Mouse (Mus musculus): ENCODE measurements around the gene Gm21970. TPM values are rescaled to one million over a fixed set of nuclear protein-coding genes. Genes with fewer than 3 reads are reported as not detected.

Gene Gm21970
- polyA plus RNA-seq, 1 experiment = not detected

- no peak overlapping the region for H3K4me3 ChIP-seq (ENCODE audit: insufficient read depth, low read length)
- no peak overlapping the region for H3K27ac ChIP-seq (ENCODE audit: insufficient read depth, low read length)
- TF ChIP-seq POLR2A (IDR thresholded peaks at IDR 0.05; ENCODE audit: low read depth, low read length) (no peak), CTCF (IDR thresholded peaks at IDR 0.05; ENCODE audit: borderline replicate concordance, insufficient read depth, low read length) (no peak)
- no peaks in the 10 kb centered on the region for H3K4me1 ChIP-seq (ENCODE audit: control insufficient read depth, insufficient read depth, low read length)
Observed at GRCm38 (mm10) chr16:91396844-91397537, 5.5 kb downstream of the Gm21970 start.

GRCm38 (mm10) chr16:91398030-91398429, 6.5 kb downstream of the Gm21970 start:
- Histone ChIP-seq H3K27ac (ENCODE audit: insufficient read depth, low read length) (no peak overlapping the region), H3K4me3 (ENCODE audit: insufficient read depth, low read length) (no peak overlapping the region), H3K4me1 (ENCODE audit: control insufficient read depth, insufficient read depth, low read length) (no peaks in the 10 kb centered on the region)
- TF ChIP-seq POLR2A (IDR thresholded peaks at IDR 0.05; ENCODE audit: low read depth, low read length) = no peak

- Histone ChIP-seq H3K27ac (ENCODE audit: insufficient read depth, low read length) (no peak overlapping the region), H3K4me1 (ENCODE audit: control insufficient read depth, insufficient read depth, low read length) (no peaks in the 10 kb centered on the region), H3K4me3 (ENCODE audit: insufficient read depth, low read length) (no peak overlapping the region)
- TF ChIP-seq CTCF (IDR thresholded peaks at IDR 0.05; ENCODE audit: borderline replicate concordance, insufficient read depth, low read length) (no peak), POLR2A (IDR thresholded peaks at IDR 0.05; ENCODE audit: low read depth, low read length) (no peak)
Observed at GRCm38 (mm10) chr16:91398944-91399343, 7.4 kb downstream of the Gm21970 start.

- no peak overlapping the region for H3K27ac ChIP-seq (ENCODE audit: insufficient read depth, low read length)
- H3K4me3 ChIP-seq (ENCODE audit: insufficient read depth, low read length) = no peak overlapping the region
- no peaks in the 10 kb centered on the region for H3K4me1 ChIP-seq (ENCODE audit: control insufficient read depth, insufficient read depth, low read length)
- TF ChIP-seq CTCF (IDR thresholded peaks at IDR 0.05; ENCODE audit: borderline replicate concordance, insufficient read depth, low read length) (no peak), POLR2A (IDR thresholded peaks at IDR 0.05; ENCODE audit: low read depth, low read length) (no peak)
Observed at GRCm38 (mm10) chr16:91401569-91402165, 10.1 kb downstream of the Gm21970 start.

- Histone ChIP-seq H3K27ac (ENCODE audit: insufficient read depth, low read length) (no peak overlapping the region), H3K4me1 (ENCODE audit: control insufficient read depth, insufficient read depth, low read length) (peaks cover 1% of the 10 kb centered on the region; the same call in 1 of the 2 replicates), H3K4me3 (ENCODE audit: insufficient read depth, low read length) (no peak overlapping the region)
- TF ChIP-seq POLR2A (IDR thresholded peaks at IDR 0.05; ENCODE audit: low read depth, low read length) = no peak
- TF ChIP-seq CTCF (IDR thresholded peaks at IDR 0.05; ENCODE audit: borderline replicate concordance, insufficient read depth, low read length) = no peak
Observed at GRCm38 (mm10) chr16:91403784-91404183, 12.3 kb downstream of the Gm21970 start.

- Histone ChIP-seq H3K27ac (ENCODE audit: insufficient read depth, low read length) (no peak overlapping the region), H3K4me3 (ENCODE audit: insufficient read depth, low read length) (no peak overlapping the region), H3K4me1 (ENCODE audit: control insufficient read depth, insufficient read depth, low read length) (peaks cover 5% of the 10 kb centered on the region; the same call in 1 of the 2 replicates)
- TF ChIP-seq POLR2A (IDR thresholded peaks at IDR 0.05; ENCODE audit: low read depth, low read length) (no peak), CTCF (IDR thresholded peaks at IDR 0.05; ENCODE audit: borderline replicate concordance, insufficient read depth, low read length) (no peak)
Observed at GRCm38 (mm10) chr16:91404187-91404586, 12.7 kb downstream of the Gm21970 start.

GRCm38 (mm10) chr16:91404828-91405577, 13.5 kb downstream of the Gm21970 start:
- peaks cover 5% of the 10 kb centered on the region; the same call in 1 of the 2 replicates for H3K4me1 ChIP-seq (ENCODE audit: control insufficient read depth, insufficient read depth, low read length)
- H3K27ac ChIP-seq (ENCODE audit: insufficient read depth, low read length) = no peak overlapping the region; the same call in 1 of the 2 replicates
- TF ChIP-seq CTCF (IDR thresholded peaks at IDR 0.05; ENCODE audit: borderline replicate concordance, insufficient read depth, low read length) (no peak), POLR2A (IDR thresholded peaks at IDR 0.05; ENCODE audit: low read depth, low read length) (no peak)
- no peak overlapping the region for H3K4me3 ChIP-seq (ENCODE audit: insufficient read depth, low read length)

- Histone ChIP-seq H3K27ac (ENCODE audit: insufficient read depth, low read length) (peak within 1 kb of the TSS; percentile 84), H3K4me1 (ENCODE audit: control insufficient read depth, insufficient read depth, low read length) (peaks cover 5% of the 10 kb centered on the region; the same call in 1 of the 2 replicates), H3K4me3 (ENCODE audit: insufficient read depth, low read length) (peak within 1 kb of the TSS; percentile 51)
- TF ChIP-seq CTCF (IDR thresholded peaks at IDR 0.05; ENCODE audit: borderline replicate concordance, insufficient read depth, low read length) (no peak), POLR2A (IDR thresholded peaks at IDR 0.05; ENCODE audit: low read depth, low read length) (peak; percentile 63)
Observed at GRCm38 (mm10) chr16:91405640-91406584, 14.4 kb downstream of the Gm21970 start, which contains the start of gene Il10rb. Il10rb (plus strand) TSS chr16:91406164.
